Mouse (Mus musculus): ENCODE measurements at regions not wholly inside any gene's neighbourhood (a gene's known extent, or its start where the extent isn't known, plus 50 kb on each side); places are given as distances from the start of the nearest gene placed in this dataset.

GRCm38 (mm10) chr2:174018002-174018401 lies 58.1 kb upstream of the Stx16 start:
- Histone ChIP-seq H3K27ac (ENCODE audit: control insufficient read depth, insufficient read depth, low read depth, low read length, poor library complexity) (peak overlapping the region; percentile 76), H3K4me3 (replicated peaks; ENCODE audit: control insufficient read depth, low read depth, low read length) (no peak overlapping the region), H3K4me1 (ENCODE audit: control insufficient read depth, insufficient read depth, low read length) (peaks cover 3% of the 10 kb centered on the region; the same call in 1 of the 2 replicates)
- whole genome bisulfite sequencing: 3% methylated on average over 7 of the region's 7 CpGs
- TF ChIP-seq POLR2A (IDR thresholded peaks at IDR 0.05; ENCODE audit: borderline replicate concordance, control insufficient read depth, low read depth, low read length): no peak
- no peak for TF ChIP-seq CTCF (IDR thresholded peaks at IDR 0.05; ENCODE audit: control insufficient read depth, insufficient read depth, low read length)

GRCm38 (mm10) chr2:174018986-174019385 lies 57.1 kb upstream of the Stx16 start:
- Histone ChIP-seq H3K4me3 (replicated peaks; ENCODE audit: control insufficient read depth, low read depth, low read length) (no peak overlapping the region), H3K4me1 (ENCODE audit: control insufficient read depth, insufficient read depth, low read length) (peaks cover 3% of the 10 kb centered on the region; the same call in 1 of the 2 replicates), H3K27ac (ENCODE audit: control insufficient read depth, insufficient read depth, low read depth, low read length, poor library complexity) (no peak overlapping the region)
- 88% methylated on average over 4 of the region's 4 CpGs for WGBS
- TF ChIP-seq POLR2A (IDR thresholded peaks at IDR 0.05; ENCODE audit: borderline replicate concordance, control insufficient read depth, low read depth, low read length) (no peak), CTCF (IDR thresholded peaks at IDR 0.05; ENCODE audit: control insufficient read depth, insufficient read depth, low read length) (no peak)

GRCm38 (mm10) chr2:174019970-174020369 lies 56.1 kb upstream of the Stx16 start:
- TF ChIP-seq CTCF (IDR thresholded peaks at IDR 0.05; ENCODE audit: control insufficient read depth, insufficient read depth, low read length): no peak
- TF ChIP-seq POLR2A (IDR thresholded peaks at IDR 0.05; ENCODE audit: borderline replicate concordance, control insufficient read depth, low read depth, low read length): no peak
- H3K27ac ChIP-seq (ENCODE audit: control insufficient read depth, insufficient read depth, low read depth, low read length, poor library complexity): no peak overlapping the region

DNA sequence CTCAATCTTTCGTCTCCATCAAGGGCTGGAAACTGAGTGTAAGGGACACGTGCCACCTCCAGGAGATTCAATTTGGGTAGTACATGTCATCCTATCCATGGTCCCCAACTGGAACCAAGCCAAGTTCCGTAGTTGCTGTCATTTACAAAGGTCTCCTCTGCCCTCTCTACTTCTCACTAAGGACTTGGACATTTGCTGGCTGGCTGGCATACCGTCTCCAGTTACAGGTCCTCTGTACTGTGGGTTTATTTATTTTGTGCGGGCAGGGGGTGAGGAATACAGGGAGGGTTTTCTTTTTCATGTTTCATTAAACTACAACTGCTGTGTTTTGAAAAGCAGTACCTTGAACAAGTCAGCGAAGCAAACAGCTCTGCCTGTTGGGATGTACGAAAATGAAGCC lies 55.7 kb upstream of the Stx16 start:
- peaks cover 3% of the 10 kb centered on the region; the same call in 1 of the 2 replicates for H3K4me1 ChIP-seq (ENCODE audit: control insufficient read depth, insufficient read depth, low read length)
- H3K27ac ChIP-seq (ENCODE audit: control insufficient read depth, insufficient read depth, low read depth, low read length, poor library complexity): no peak overlapping the region
- H3K4me3 ChIP-seq (replicated peaks; ENCODE audit: control insufficient read depth, low read depth, low read length): no peak overlapping the region
- 81% methylated on average over 7 of the region's 7 CpGs for WGBS
- TF ChIP-seq CTCF (IDR thresholded peaks at IDR 0.05; ENCODE audit: control insufficient read depth, insufficient read depth, low read length): no peak
- no peak for TF ChIP-seq POLR2A (IDR thresholded peaks at IDR 0.05; ENCODE audit: borderline replicate concordance, control insufficient read depth, low read depth, low read length)

More at GRCm38 (mm10) chr2:174019970-174020369, 56.1 kb upstream of the Stx16 start:
- Histone ChIP-seq H3K4me1 (ENCODE audit: control insufficient read depth, insufficient read depth, low read length) (peaks cover 3% of the 10 kb centered on the region; the same call in 1 of the 2 replicates), H3K4me3 (replicated peaks; ENCODE audit: control insufficient read depth, low read depth, low read length) (no peak overlapping the region)
- WGBS: 95% methylated on average over 4 of the region's 4 CpGs

- TF ChIP-seq CTCF (IDR thresholded peaks at IDR 0.05; ENCODE audit: control insufficient read depth, insufficient read depth, low read length) (no peak), POLR2A (IDR thresholded peaks at IDR 0.05; ENCODE audit: borderline replicate concordance, control insufficient read depth, low read depth, low read length) (no peak)
- H3K4me3 ChIP-seq (replicated peaks; ENCODE audit: control insufficient read depth, low read depth, low read length): no peak overlapping the region
- peaks cover 1% of the 10 kb centered on the region; the same call in 1 of the 2 replicates for H3K4me1 ChIP-seq (ENCODE audit: control insufficient read depth, insufficient read depth, low read length)
- 73% methylated on average over 3 of the region's 3 CpGs for WGBS
- no peak overlapping the region for H3K27ac ChIP-seq (ENCODE audit: control insufficient read depth, insufficient read depth, low read depth, low read length, poor library complexity)
Measured at GRCm38 (mm10) chr2:174021538-174021937, 54.6 kb upstream of the Stx16 start.

DNA sequence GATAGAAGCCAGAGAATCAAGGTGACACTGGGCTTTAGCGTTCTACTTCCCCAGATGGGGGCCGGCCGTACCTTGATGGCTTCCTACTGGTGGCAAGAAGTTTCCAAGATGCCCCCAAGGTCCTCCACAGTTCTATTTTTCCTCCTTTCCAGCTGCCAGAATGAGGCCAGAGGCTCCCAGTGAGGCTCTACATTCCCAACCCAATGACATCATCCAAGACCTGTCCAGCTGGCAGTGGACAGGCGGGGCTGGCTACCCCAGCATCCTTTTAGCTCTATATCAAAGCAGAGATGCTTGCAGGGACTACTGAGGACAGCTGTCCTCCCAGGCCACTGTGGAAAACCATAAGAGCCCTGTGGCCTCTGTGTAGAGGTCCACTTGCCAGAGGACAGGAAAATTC lies 53.8 kb upstream of the Stx16 start:
- WGBS: 94% methylated on average over 4 of the region's 4 CpGs
- no peak overlapping the region for H3K27ac ChIP-seq (ENCODE audit: control insufficient read depth, insufficient read depth, low read depth, low read length, poor library complexity)
- H3K4me1 ChIP-seq (ENCODE audit: control insufficient read depth, insufficient read depth, low read length): no peaks in the 10 kb centered on the region; the same call in 1 of the 2 replicates
- TF ChIP-seq POLR2A (IDR thresholded peaks at IDR 0.05; ENCODE audit: borderline replicate concordance, control insufficient read depth, low read depth, low read length) (no peak), CTCF (IDR thresholded peaks at IDR 0.05; ENCODE audit: control insufficient read depth, insufficient read depth, low read length) (no peak)
- H3K4me3 ChIP-seq (replicated peaks; ENCODE audit: control insufficient read depth, low read depth, low read length): no peak overlapping the region

DNA sequence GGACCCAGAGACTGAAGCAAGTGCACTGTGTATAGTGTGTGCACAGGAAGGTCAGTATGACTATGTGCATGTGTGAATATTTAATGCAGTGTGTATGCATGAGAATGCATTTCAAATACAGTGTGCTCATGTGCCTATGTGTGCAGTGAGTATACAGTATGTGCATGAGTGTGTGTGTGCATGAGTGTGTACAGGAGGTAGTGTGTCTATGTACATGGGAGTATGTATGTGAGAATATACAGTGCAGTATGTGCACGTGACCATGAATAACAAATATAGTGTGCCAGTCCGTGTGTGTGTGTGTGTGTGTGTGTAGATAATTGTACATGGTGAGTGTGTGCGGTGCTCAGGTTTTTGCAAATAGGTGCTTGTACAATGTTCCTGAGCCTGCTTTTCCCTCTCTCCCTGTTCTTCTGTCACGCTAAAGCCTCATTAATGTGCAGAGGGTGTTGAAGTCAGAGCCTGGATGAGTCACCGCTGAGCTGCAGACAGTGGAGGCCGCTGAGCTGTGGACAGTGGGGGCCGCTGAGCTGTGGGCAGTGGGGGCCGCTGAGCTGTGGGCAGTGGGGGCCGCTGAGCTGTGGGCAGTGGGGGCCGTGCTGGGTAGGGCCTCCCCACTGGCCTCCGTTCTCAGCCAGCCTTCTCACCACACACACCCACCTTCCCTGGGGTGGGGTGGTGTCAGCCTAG lies 50.8 kb upstream of the Stx16 start:
- TF ChIP-seq POLR2A (IDR thresholded peaks at IDR 0.05; ENCODE audit: borderline replicate concordance, control insufficient read depth, low read depth, low read length) (no peak), CTCF (IDR thresholded peaks at IDR 0.05; ENCODE audit: control insufficient read depth, insufficient read depth, low read length) (no peak)
- H3K4me3 ChIP-seq (replicated peaks; ENCODE audit: control insufficient read depth, low read depth, low read length): no peak overlapping the region
- H3K4me1 ChIP-seq (ENCODE audit: control insufficient read depth, insufficient read depth, low read length): no peaks in the 10 kb centered on the region
- H3K27ac ChIP-seq (ENCODE audit: control insufficient read depth, insufficient read depth, low read depth, low read length, poor library complexity): no peak overlapping the region
- 78% methylated on average over 11 of the region's 11 CpGs for WGBS
